Mouse (Mus musculus) brown adipose tissue, adult 24 weeks (tissue): ENCODE data around the gene Fblim1. TPM values are rescaled to one million over a fixed set of nuclear protein-coding genes. Genes with fewer than 3 reads are reported as not detected.
"Not testable (repeated sequence)": the region's sequence is repeated elsewhere in the genome, so short reads cannot be mapped to it uniquely, and the experiment has no call there.

Experiments used
- H3K27ac ChIP-seq: fragments of 200-500 bp; replicated peaks from 2 replicates; pipeline ENCODE4 v1.5.1; 2012; ENCODE audit warnings: low read depth, mild to moderate bottlenecking, low read length
- H3K4me1 ChIP-seq: fragments of 200-500 bp; 2 replicates; pipeline ENCODE4 v1.6.1; 2012; ENCODE audit warnings: low read length, mixed read lengths; ENCODE audit not compliant: control insufficient read depth, insufficient read depth, insufficient read length
- H3K4me3 ChIP-seq: fragments of 200-500 bp; 2 replicates; pipeline ENCODE4 v1.5.1; 2012; ENCODE audit warnings: low read depth, mild to moderate bottlenecking, low read length, moderate library complexity; ENCODE audit not compliant: insufficient read depth
- polyA plus RNA-seq: library from polyadenylated mRNA; stranded (reverse); fragments of >200 nt; gene quantifications from 2 replicates; pipeline ENCODE4 v1.2.4, GENCODE M21; 2012; ENCODE audit not compliant: missing spikeins, insufficient read depth, insufficient read length

The Fblim1 gene
- polyA plus RNA-seq, 1 experiment, result 2.1 TPM

GRCm38 (mm10) chr4:141571337-141571739 lies 34.6 kb downstream of the Fblim1 start:
- Histone ChIP-seq H3K27ac (peak overlapping the region; percentile 97), H3K4me3 (no peak overlapping the region), H3K4me1 (peaks cover 25% of the 10 kb centered on the region)

- peaks cover 27% of the 10 kb centered on the region for H3K4me1 ChIP-seq
- peak overlapping the region; percentile 97 for H3K27ac ChIP-seq
- no peak overlapping the region for H3K4me3 ChIP-seq
Observed at GRCm38 (mm10) chr4:141570821-141571220, 35.1 kb downstream of the Fblim1 start.

GRCm38 (mm10) chr4:141570004-141570403 lies 35.9 kb downstream of the Fblim1 start:
- Histone ChIP-seq H3K4me3 (no peak overlapping the region), H3K4me1 (peaks cover 28% of the 10 kb centered on the region), H3K27ac (peak overlapping the region; percentile 98)

DNA sequence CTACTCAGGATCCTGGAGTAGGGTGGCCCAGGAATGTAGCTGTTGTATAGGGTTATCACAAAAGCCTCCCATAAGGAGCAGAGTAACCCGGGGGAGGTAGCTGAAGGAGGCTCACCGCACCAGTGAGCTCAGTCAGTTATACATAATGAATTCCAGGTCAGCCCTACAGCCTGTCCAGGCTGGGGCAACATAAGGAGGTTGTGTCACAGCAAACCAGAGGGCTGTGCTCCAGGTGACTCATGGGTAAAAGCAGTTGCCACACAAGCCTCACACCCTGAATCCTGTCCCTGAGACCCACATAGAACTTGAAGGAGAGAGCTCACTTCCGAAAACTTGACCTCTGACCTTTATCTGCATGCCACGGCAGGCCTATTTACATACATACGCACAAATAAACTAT lies 36.9 kb downstream of the Fblim1 start:
- Histone ChIP-seq H3K4me1 (peaks cover 28% of the 10 kb centered on the region), H3K4me3 (no peak overlapping the region), H3K27ac (peak overlapping the region; percentile 98)

GRCm38 (mm10) chr4:141567174-141567573 lies 38.7 kb downstream of the Fblim1 start:
- not testable (repeated sequence) for H3K27ac ChIP-seq, H3K4me3 ChIP-seq
- peaks cover 22% of the 10 kb centered on the region for H3K4me1 ChIP-seq

DNA sequence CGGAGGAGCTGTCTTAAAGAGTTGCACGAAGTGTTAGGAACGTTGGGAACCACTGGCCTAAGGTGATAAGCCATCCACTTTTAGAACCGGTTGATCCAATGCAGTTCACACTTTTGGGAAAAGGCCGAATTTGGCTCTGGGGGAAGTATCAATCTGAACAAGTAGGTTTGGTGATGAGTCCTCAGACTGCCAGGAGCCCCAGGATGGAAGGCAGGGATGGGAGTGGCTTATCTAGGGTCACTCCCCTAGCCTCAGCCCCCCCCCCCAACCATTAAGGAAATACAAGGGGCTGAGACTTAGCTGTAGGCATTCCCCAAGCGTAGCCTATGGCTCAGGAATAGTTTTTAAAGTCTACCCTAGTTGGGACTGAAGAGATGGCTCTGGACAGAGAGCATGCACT lies 39.7 kb downstream of the Fblim1 start:
- peak overlapping the region; percentile 98 for H3K27ac ChIP-seq
- H3K4me3 ChIP-seq, result no peak overlapping the region
- H3K4me1 ChIP-seq, result peaks cover 22% of the 10 kb centered on the region

DNA sequence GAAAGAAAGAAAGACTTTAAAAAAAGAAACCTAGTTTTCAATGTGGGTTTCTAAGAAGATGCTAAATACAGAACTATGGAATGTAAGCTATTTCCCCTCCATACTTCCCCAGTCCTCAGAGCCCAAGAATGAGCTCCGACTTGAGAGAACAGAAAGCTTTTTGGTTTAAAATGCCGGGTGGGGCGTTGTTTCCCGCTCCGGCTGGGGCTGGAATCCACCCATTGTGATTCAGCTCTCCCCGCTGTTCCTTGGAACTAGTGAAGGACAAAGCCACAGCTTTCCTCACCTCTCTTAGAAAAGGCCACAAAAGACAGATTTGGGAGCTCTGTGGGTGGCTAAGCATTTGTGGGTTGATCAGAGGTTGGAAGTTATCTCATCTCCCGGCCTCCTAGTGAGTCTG lies 40.6 kb downstream of the Fblim1 start:
- no peak overlapping the region for H3K4me3 ChIP-seq
- peaks cover 14% of the 10 kb centered on the region for H3K4me1 ChIP-seq
- peak overlapping the region; percentile 98 for H3K27ac ChIP-seq

DNA sequence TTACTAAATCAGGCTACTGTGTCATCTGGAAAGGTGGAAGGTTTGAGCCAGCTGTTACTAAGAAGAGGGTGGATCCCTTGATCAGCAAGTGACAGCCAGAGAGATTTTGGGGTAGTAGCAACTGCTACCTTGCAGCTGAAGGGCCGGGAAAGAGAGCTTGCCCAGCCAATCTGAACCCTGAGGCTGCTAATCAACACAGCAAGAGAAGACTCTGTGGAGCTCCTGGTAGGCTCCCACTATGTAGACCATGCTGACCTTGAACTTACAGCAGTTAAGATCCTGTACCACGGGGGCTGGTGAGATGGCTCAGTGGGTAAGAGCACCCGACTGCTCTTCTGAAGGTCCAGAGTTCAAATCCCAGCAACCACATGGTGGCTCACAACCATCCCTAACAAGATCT lies 41.2 kb downstream of the Fblim1 start:
- Histone ChIP-seq H3K4me3 (no peak overlapping the region), H3K27ac (peak overlapping the region; percentile 83), H3K4me1 (peaks cover 12% of the 10 kb centered on the region)

GRCm38 (mm10) chr4:141564209-141564608 lies 41.7 kb downstream of the Fblim1 start:
- Histone ChIP-seq H3K27ac (peak overlapping the region; percentile 83), H3K4me1 (peaks cover 9% of the 10 kb centered on the region), H3K4me3 (no peak overlapping the region)

DNA sequence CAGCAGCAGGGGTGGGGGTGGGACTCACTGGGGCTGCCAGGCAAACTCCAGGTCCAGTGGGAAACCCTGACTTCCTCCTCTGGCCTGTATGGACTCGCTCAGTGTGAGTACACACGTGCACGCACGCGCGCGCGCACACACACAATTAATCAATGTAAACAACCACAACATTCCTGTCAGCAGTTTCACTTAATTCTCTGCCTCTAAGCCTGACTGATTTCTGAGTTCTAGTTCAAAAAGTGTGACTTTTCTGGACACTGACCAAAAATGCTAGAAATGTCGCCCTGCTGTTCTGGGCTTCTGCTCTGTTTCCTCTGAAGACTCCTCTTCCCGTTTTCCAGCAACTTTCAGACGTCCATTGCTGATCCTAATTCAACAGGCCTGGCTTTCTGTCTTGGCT lies 43.6 kb downstream of the Fblim1 start:
- peaks cover 13% of the 10 kb centered on the region for H3K4me1 ChIP-seq
- peak overlapping the region; percentile 54 for H3K27ac ChIP-seq
- H3K4me3 ChIP-seq, result no peak overlapping the region

GRCm38 (mm10) chr4:141561331-141561919 lies 44.5 kb downstream of the Fblim1 start:
- not testable (repeated sequence) for H3K27ac ChIP-seq, H3K4me3 ChIP-seq
- peaks cover 13% of the 10 kb centered on the region for H3K4me1 ChIP-seq

GRCm38 (mm10) chr4:141559898-141560263 lies 46.0 kb downstream of the Fblim1 start:
- Histone ChIP-seq H3K27ac (peak overlapping the region; percentile 98), H3K4me3 (peak overlapping the region; percentile 56), H3K4me1 (peaks cover 11% of the 10 kb centered on the region)

DNA sequence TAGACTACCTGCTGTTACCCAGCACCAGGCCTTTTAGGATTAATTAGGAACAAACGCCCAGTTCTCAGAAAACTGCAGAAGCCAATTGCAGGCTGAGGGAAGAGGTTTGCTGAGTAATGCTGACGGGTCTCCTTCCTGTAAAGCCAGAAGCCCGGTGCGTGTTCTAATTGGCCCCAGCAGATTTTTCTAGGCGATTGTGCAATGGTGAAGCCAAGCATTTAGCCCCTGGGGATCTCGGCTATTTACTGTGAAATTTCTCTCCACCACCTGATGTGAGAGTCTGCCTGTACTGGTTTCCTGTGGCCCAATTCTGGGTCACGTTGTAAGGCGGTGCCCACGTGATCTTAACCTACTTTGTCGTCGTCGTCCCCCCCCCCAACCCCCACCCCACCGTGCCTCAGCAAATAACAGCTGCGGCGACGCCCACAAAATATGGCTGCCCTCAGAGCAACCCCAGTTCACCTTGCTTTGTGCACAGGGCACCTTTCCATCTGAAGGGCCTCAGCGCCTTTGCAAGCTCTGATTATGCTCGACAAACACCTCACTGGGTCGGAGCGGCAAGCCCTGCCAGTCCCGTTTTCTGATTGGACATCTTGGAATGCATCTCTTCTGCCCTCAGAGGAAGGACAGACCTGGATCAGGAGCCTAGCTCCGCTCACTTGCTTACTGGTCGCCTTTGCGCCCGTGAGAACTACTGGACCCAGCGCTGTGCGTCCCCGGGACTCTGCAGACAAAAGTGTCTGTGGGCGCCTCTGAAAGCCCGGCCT lies 46.6 kb downstream of the Fblim1 start:
- Histone ChIP-seq H3K4me1 (peaks cover 11% of the 10 kb centered on the region), H3K4me3 (peak overlapping the region; percentile 56), H3K27ac (peak overlapping the region; percentile 98)

DNA sequence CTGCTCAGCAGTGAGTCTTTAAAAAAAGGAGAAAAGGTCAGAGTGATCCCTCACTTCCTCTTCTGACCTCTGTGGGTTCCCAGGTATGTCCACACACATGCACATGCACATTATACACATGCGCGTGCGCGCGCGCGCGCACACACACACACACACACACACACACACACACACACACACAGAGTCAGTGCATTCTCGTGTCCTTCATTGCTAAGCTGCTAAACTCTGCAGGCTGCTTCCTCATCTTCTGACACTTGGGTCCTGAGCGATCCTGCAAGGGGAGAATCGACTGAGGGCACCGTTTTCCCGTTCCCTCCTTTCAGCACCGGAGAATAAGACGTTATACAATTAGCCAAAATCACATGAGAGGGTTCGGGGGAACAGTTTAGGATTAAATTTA lies 47.2 kb downstream of the Fblim1 start:
- H3K4me1 ChIP-seq, result peaks cover 11% of the 10 kb centered on the region
- H3K27ac ChIP-seq, result peak overlapping the region; percentile 87
- peak overlapping the region; percentile 56 for H3K4me3 ChIP-seq

GRCm38 (mm10) chr4:141556163-141556562 lies 49.7 kb downstream of the Fblim1 start:
- not testable (repeated sequence) for H3K4me3 ChIP-seq, H3K4me1 ChIP-seq, H3K27ac ChIP-seq

DNA sequence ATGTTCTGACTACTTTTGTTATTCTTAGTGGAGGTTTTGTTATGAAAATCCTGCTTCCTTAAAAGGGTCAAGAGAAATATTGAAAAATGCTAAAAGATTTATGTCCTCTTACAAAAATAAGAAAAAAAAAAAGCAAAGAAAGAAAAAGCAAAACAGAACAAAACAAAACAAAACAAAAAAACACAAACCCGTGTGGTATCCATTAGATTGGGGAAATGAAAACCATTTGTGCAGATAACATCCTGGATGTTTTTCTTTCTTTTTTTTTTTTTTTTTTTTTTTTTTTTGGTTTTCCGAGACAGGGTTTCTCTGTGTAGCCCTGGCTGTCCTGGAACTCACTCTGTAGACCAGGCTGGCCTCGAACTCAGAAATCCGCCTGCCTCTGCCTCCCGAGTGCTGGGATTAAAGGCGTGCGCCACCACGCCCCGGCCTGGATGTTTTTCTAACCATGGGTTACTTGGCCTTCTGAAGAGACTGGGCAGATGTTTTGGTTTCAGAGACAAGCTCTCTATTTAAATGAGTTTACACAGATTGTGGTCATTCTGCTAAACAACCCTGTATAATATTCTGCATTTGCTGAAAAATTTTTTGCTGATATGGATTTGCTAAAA lies 51.5 kb downstream of the Fblim1 start:
- not testable (repeated sequence) for H3K4me1 ChIP-seq, H3K27ac ChIP-seq, H3K4me3 ChIP-seq
